Mouse (Mus musculus): ENCODE measurements around the gene Daxx.
"Not testable (repeated sequence)": the region's sequence is repeated elsewhere in the genome, so short reads cannot be mapped to it uniquely, and the experiment has no call there.

The Daxx gene

DNA sequence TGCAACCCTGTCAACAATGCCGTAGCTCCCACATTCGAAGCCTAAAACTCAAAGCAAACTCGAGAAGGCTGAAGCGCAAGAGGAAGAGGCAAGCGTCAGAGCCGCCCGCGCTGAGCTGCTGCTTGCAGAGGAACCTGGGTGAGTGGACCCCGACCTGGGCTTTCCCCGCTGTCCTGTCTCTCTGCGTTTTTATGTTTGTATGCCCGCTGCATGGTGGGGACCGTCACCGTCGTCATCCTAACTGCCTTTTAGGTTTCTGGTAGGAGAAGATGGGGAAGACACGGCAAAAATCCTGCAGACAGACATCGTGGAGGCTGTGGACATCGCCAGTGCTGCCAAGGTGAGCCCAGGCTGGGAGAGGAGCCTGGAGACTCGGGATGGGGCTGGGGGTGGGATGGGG lies 32.2 kb downstream of the Daxx start:
- DNase-seq (ENCODE audit: extremely low spot score) = no peak

GRCm38 (mm10) chr17:33943454-33943853 lies 34.2 kb downstream of the Daxx start:
- DNase-seq (ENCODE audit: extremely low spot score) = no peak

- no peak for DNase-seq (ENCODE audit: extremely low spot score)
Observed at GRCm38 (mm10) chr17:33947430-33948089, 38.3 kb downstream of the Daxx start.

GRCm38 (mm10) chr17:33948090-33948904 lies 39.1 kb downstream of the Daxx start:
- no peak for DNase-seq (ENCODE audit: extremely low spot score)

GRCm38 (mm10) chr17:33948905-33949537 lies 39.8 kb downstream of the Daxx start:
- DNase-seq (ENCODE audit: extremely low spot score) = no peak

DNA sequence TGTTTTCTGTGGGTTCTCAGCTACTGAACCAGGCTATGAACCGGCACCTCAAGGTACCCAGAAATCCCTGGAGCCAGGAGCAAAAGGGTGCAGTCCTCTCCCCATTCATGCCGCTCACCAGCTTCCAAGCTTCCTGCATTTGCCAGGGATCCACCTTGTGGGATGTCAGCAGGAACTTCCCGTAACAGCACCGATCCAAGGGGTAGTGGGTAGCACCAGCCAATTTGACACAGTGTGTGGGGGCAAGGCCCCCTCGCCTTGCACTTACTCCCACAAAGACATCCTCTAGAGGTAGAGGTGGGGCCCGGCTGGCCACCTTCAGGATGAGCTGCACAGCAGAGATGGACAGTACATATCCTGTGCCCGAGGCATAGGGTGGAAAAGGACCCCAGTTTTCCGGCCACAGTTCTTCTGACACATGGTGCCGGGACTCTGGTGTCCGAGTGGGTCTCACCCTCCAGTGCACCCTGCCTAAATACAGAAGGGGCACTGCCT lies 41.0 kb downstream of the Daxx start:
- no peak for DNase-seq (ENCODE audit: extremely low spot score)

DNA sequence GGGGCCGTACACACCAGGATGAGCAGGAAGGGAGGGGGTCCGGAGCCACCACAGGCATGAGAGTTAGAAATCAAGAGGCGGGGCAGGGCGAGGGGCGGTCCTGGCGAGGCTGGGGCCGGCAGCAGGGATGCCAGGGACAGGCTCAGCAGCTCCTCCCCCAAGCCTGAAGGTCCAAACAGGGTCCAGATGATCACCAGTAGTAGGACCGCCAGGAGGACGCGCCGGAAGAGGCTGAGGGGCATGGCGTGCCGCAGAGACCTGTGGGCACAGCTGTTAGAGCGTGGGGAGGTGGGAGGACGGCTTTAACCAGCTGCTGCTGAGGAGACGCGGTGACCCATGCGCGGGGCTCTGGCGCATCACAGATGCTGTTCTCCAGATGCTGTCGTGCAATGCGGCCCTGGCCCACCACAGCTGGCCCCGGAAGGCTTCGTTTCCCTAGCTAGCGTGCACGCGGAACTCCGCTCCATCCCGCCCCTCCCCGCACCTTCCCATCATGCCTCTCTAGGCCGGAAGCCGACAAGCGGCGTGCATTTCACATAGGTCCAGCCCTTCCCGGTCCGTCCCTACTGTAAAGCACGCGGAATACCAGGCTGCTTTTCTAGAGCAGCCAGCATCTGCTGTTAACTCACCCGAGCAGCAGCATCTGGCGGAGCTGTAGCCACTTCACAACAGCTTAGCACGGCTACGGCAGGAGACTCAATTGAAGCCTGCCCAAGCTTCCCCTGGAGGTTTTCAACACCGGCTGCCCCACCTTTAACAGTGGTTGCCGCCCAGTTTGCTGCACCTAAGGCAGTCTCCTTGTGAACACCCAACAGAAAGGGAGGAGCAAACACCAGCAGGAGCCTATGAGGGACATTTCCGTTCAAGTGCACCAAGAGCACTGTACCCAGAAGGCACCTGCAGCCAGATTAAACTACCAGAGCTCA lies 42.1 kb downstream of the Daxx start, which contains the start of gene B3galt4:
B3galt4 (minus strand) TSS at position 468 of the 926 bp plus-strand sequence.
- peak; percentile 93 for DNase-seq (ENCODE audit: extremely low spot score)

- DNase-seq (ENCODE audit: extremely low spot score) = not testable (repeated sequence)
Observed at GRCm38 (mm10) chr17:33952015-33952414, 42.8 kb downstream of the Daxx start.

- DNase-seq (ENCODE audit: extremely low spot score) = no peak
Observed at GRCm38 (mm10) chr17:33952879-33953278, 43.7 kb downstream of the Daxx start.

GRCm38 (mm10) chr17:33953310-33953709 lies 44.1 kb downstream of the Daxx start:
- no peak for DNase-seq (ENCODE audit: extremely low spot score)

DNA sequence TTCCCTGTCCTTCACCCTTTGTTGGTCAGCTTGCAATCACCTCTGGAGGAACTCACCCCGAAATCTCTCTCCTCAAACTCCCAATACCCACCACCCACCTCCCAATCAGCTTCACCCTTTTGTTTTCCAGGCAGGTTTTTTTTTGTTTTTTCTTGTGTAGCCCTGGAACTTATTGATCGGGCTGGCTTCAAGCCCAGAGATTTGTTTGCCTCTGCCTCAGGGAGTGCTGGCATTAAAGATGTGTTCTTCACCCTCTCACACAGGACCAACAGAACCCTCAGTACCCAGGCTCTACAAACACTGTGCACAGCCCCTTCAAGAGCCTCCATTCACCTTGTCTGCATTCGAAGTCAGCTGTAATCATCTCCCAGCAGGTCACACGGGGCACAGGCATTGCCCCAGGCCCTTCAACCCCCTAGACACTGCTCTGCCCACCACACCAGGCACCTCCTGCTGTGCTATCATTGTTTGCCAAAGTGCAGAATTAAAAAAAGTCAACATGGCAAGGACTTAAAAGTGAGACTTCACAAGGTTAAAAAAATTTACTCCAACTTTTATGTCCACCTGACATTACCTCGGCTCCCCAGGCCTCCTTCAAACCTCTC lies 44.8 kb downstream of the Daxx start:
- no peak for DNase-seq (ENCODE audit: extremely low spot score)

DNA sequence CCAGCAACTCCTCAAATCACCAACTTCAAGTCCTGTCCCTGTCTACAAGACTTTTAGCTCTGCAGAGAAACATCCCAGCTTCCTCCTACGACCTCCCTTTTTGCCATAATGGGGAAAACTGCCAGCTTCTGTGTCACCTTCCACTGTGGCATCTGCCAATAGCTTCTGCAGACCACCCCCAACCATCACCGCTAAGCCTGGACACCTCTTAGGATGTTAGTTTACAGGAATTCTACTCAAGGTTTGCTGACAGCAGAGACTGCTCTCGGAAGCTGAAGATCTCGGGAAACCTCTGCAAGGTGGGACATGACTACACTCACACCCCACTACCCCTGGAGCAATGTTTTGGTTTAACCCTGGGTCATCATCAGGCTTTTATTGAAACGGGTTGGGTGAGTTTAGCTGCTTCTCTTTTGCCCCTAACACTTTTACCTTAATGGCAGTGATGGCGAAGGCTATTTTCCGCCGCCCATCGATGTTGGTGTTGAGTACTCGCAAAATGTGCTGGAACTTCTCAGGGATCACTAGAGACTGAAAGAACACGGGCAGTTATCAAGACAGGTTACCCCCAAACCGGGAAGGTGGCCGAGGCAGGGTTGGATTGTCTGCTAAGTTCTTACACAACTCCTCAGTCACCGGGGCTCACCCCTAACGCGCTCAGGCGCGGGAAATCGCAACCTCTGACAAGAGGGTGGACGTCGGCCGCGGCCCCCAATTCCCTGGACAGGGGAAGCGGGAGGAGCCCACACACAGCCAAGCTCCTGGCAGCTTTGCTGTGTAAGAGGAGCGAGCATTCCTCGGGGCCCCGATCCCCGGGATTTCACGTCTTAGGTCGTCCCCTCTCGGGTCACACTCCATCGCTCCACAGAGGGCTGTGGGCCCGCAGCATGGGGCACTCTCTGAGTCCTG lies 45.7 kb downstream of the Daxx start:
- no peak for DNase-seq (ENCODE audit: extremely low spot score)

GRCm38 (mm10) chr17:33955555-33956214 lies 46.5 kb downstream of the Daxx start, which contains the start of the genes Vps52 and Rps18:
TSS of gene Vps52 (plus strand) at chr17:33955812.
TSS of gene Rps18 (minus strand) at chr17:33956001.
- DNase-seq (ENCODE audit: extremely low spot score) = peak; percentile 97

DNA sequence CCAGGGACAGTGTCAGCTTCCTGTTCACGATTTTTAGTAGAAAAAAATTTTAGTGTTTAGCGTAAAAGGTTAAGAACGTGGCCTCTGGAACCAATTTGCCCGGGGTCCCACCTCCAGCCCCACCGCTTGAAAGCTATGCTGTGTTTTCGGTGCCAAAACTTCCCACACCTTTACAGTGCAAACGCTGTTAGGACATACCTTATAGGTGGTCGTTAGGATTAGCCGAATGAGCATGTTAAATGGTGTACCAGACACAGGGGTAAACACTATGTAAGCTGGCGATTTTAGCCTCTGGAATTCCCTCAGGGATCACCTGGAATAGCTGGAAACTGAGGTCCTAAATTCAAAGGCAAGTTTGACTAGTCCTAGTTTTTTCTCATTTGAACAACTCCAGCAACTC lies 47.1 kb downstream of the Daxx start:
- no peak for DNase-seq (ENCODE audit: extremely low spot score)

DNA sequence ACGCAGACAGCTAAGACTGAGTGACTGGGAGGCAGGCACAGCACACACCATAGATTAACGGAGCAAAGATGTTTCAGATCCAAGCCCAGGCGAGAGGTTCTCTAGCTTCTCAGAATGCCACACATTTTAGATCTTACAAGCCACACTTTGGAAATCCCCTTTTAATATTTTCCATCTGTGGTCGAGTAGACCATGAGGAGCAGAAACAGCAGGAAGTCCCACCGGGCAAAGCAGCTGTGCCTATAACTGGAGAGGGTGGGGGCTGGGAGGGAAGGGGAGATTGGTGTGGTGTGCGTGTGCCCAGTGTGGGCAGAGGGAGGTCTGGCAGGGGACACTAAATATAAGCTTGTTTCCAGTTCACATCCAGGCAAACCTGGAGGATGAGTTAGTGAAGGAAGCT lies 48.3 kb downstream of the Daxx start:
- DNase-seq (ENCODE audit: extremely low spot score) = no peak

GRCm38 (mm10) chr17:33958451-33958850 lies 49.2 kb downstream of the Daxx start:
- DNase-seq (ENCODE audit: extremely low spot score) = no peak

DNA sequence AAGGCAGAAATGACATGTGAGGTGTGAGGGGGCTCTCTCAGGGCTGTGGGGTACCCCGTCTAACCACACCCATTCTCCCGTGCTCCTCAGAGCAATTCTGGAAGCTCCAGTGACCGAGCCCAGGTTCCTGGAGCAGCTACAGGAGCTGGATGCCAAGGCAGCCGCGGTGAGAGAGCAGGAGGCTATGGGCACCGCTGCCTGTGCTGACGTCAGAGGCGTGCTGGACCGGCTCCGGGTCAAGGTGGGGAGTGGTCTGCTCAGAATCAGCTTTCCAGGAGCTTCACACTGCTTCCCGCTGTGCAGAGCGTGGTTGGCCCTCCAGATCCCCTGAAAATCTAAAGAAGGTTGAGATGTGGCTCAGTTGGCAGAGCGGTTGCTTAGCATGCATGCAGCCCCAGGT lies 49.9 kb downstream of the Daxx start:
- no peak for DNase-seq (ENCODE audit: extremely low spot score)

DNA sequence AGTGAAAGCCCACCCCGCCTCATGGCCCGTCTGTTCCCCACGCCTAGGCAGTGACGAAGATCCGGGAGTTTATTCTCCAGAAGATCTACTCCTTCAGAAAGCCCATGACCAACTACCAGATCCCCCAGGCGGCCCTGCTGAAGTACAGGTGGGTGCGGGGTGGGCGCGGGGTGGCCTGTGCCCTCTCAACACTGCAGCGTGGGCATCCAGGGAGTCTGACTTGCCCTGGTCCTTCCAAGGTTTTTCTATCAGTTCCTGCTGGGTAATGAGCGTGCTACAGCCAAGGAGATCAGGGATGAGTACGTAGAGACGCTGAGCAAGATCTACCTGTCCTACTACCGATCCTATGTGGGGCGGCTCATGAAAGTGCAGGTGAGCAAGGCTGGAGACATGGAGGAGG lies 50.7 kb downstream of the Daxx start:
- DNase-seq (ENCODE audit: extremely low spot score) = no peak

GRCm38 (mm10) chr17:33962876-33963275 lies 53.7 kb downstream of the Daxx start:
- DNase-seq (ENCODE audit: extremely low spot score) = no peak

Measured in embryo, embryonic 9.5 days (tissue).